Mouse (Mus musculus): Measurements from ENCODE around the gene Dnm2. TPM values are rescaled to one million over a fixed set of nuclear protein-coding genes. Genes with fewer than 3 reads are reported as not detected.
"Not testable (repeated sequence)": the region's sequence is repeated elsewhere in the genome, so short reads cannot be mapped to it uniquely, and the experiment has no call there.

Gene Dnm2
- polyA plus RNA-seq, 1 experiment from 2014 or later, result 75.3 TPM

GRCm38 (mm10) chr9:21511052-21511451, 86.3 kb downstream of the Dnm2 start:
- 75% methylated on average over 9 of the region's 9 CpGs for WGBS
- Histone ChIP-seq H3K9me3 (no peaks in the 10 kb centered on the region), H3K27me3 (no peaks in the 10 kb centered on the region), H3K9ac (peak overlapping the region; percentile 54; the same call in 1 of the 2 replicates), H3K4me3 (peak overlapping the region; percentile 50), H3K36me3 (peaks cover 28% of the 10 kb centered on the region), H3K4me2 (replicated peaks) (peak overlapping the region; percentile 64), H3K4me1 (peaks cover 12% of the 10 kb centered on the region), H3K27ac (0 out of 2 replicates have a peak overlapping the region, but pooled peaks have one; percentile 76)
- ATAC-seq (ENCODE audit: insufficient number of reproducible peaks, insufficient read depth, low FRiP score, low TSS enrichment), result no peak

- WGBS, result 98% methylated on average over 4 of the region's 4 CpGs
- Histone ChIP-seq H3K9me3 (no peaks in the 10 kb centered on the region), H3K27ac (no peak overlapping the region), H3K4me1 (peaks cover 12% of the 10 kb centered on the region), H3K36me3 (peaks cover 4% of the 10 kb centered on the region; the same call in 1 of the 2 replicates), H3K4me2 (replicated peaks) (no peak overlapping the region), H3K27me3 (no peaks in the 10 kb centered on the region), H3K4me3 (no peak overlapping the region), H3K9ac (no peak overlapping the region)
- no peak for ATAC-seq (ENCODE audit: insufficient number of reproducible peaks, insufficient read depth, low FRiP score, low TSS enrichment)
Measured at GRCm38 (mm10) chr9:21513466-21513865, 88.8 kb downstream of the Dnm2 start.

GRCm38 (mm10) chr9:21517947-21518495, 93.3 kb downstream of the Dnm2 start:
- Histone ChIP-seq H3K27me3 (no peaks in the 10 kb centered on the region), H3K9me3 (no peaks in the 10 kb centered on the region), H3K4me3 (no peak overlapping the region), H3K4me1 (no peaks in the 10 kb centered on the region), H3K9ac (no peak overlapping the region), H3K36me3 (0 out of 2 replicates have a peak, but pooled peaks cover 3% of the 10 kb centered on the region), H3K4me2 (replicated peaks) (no peak overlapping the region), H3K27ac (no peak overlapping the region)
- ATAC-seq (ENCODE audit: insufficient number of reproducible peaks, insufficient read depth, low FRiP score, low TSS enrichment), result no peak
- 74% methylated on average over 6 of the region's 6 CpGs for WGBS

GRCm38 (mm10) chr9:21518690-21519089, 94.0 kb downstream of the Dnm2 start:
- H3K27ac ChIP-seq; H3K27me3 ChIP-seq; H3K9ac ChIP-seq; H3K36me3 ChIP-seq; H3K4me1 ChIP-seq; H3K4me3 ChIP-seq; H3K4me2 ChIP-seq (replicated peaks); ATAC-seq (ENCODE audit: insufficient number of reproducible peaks, insufficient read depth, low FRiP score, low TSS enrichment); H3K9me3 ChIP-seq: not testable (repeated sequence)
- WGBS, result 86% methylated on average over 6 of the region's 6 CpGs

GRCm38 (mm10) chr9:21525142-21525936, 100.6 kb downstream of the Dnm2 start:
- 72% methylated on average over 7 of the region's 7 CpGs for WGBS
- no peaks in the 10 kb centered on the region for H3K4me1 ChIP-seq
- H3K27me3 ChIP-seq, result no peaks in the 10 kb centered on the region
- no peak overlapping the region for H3K4me2 ChIP-seq (replicated peaks)
- 0 out of 2 replicates have a peak, but pooled peaks cover 3% of the 10 kb centered on the region for H3K36me3 ChIP-seq
- no peak overlapping the region for H3K4me3 ChIP-seq
- no peak for ATAC-seq (ENCODE audit: insufficient number of reproducible peaks, insufficient read depth, low FRiP score, low TSS enrichment)
- no peak overlapping the region for H3K27ac ChIP-seq
- no peak overlapping the region for H3K9ac ChIP-seq
- no peaks in the 10 kb centered on the region for H3K9me3 ChIP-seq

GRCm38 (mm10) chr9:21525937-21526633, 101.4 kb downstream of the Dnm2 start, which contains the start of gene AB124611:
Gene AB124611 (plus strand): TSS chr9:21526176.
- no peak within 1 kb of the TSS for H3K9ac ChIP-seq
- 66% methylated on average over 14 of the region's 14 CpGs for WGBS
- no peak for ATAC-seq (ENCODE audit: insufficient number of reproducible peaks, insufficient read depth, low FRiP score, low TSS enrichment)

GRCm38 (mm10) chr9:21526634-21526944, 101.9 kb downstream of the Dnm2 start:
- H3K9me3 ChIP-seq, result no peaks in the 10 kb centered on the region
- ATAC-seq (ENCODE audit: insufficient number of reproducible peaks, insufficient read depth, low FRiP score, low TSS enrichment), result no peak
- no peaks in the 10 kb centered on the region for H3K27me3 ChIP-seq
- H3K4me3 ChIP-seq, result no peak overlapping the region
- WGBS, result 79% methylated on average over 3 of the region's 3 CpGs
- H3K27ac ChIP-seq, result no peak overlapping the region
- no peak overlapping the region for H3K9ac ChIP-seq
- no peaks in the 10 kb centered on the region for H3K4me1 ChIP-seq
- H3K4me2 ChIP-seq (replicated peaks), result no peak overlapping the region
- 0 out of 2 replicates have a peak, but pooled peaks cover 3% of the 10 kb centered on the region for H3K36me3 ChIP-seq

More at GRCm38 (mm10) chr9:21525937-21526633, 101.4 kb downstream of the Dnm2 start, which contains the start of gene AB124611:
- Histone ChIP-seq H3K27ac (no peak within 1 kb of the TSS), H3K36me3 (0 out of 2 replicates have a peak, but pooled peaks cover 3% of the 10 kb centered on the region), H3K4me1 (no peaks in the 10 kb centered on the region), H3K27me3 (no peaks in the 10 kb centered on the region), H3K9me3 (no peaks in the 10 kb centered on the region), H3K4me2 (replicated peaks) (no peak within 1 kb of the TSS), H3K4me3 (no peak within 1 kb of the TSS)

GRCm38 (mm10) chr9:21527100-21527801, 102.5 kb downstream of the Dnm2 start:
- no peak for ATAC-seq (ENCODE audit: insufficient number of reproducible peaks, insufficient read depth, low FRiP score, low TSS enrichment)
- no peaks in the 10 kb centered on the region for H3K27me3 ChIP-seq
- no peaks in the 10 kb centered on the region for H3K9me3 ChIP-seq
- H3K36me3 ChIP-seq, result no peaks in the 10 kb centered on the region
- no peak overlapping the region for H3K9ac ChIP-seq
- no peaks in the 10 kb centered on the region for H3K4me1 ChIP-seq
- no peak overlapping the region for H3K4me3 ChIP-seq
- H3K4me2 ChIP-seq (replicated peaks), result no peak overlapping the region
- H3K27ac ChIP-seq, result no peak overlapping the region
- 92% methylated on average over 2 of the region's 2 CpGs for whole genome bisulfite sequencing

GRCm38 (mm10) chr9:21527917-21528324, 103.2 kb downstream of the Dnm2 start:
- no peak overlapping the region for H3K4me2 ChIP-seq (replicated peaks)
- H3K27ac ChIP-seq, result no peak overlapping the region
- no peaks in the 10 kb centered on the region for H3K4me1 ChIP-seq
- H3K9me3 ChIP-seq, result no peaks in the 10 kb centered on the region
- H3K27me3 ChIP-seq, result no peaks in the 10 kb centered on the region
- no peak overlapping the region for H3K9ac ChIP-seq
- WGBS, result 62% methylated on average over 1 of the region's 1 CpGs
- ATAC-seq (ENCODE audit: insufficient number of reproducible peaks, insufficient read depth, low FRiP score, low TSS enrichment), result no peak
- no peak overlapping the region for H3K4me3 ChIP-seq
- H3K36me3 ChIP-seq, result no peaks in the 10 kb centered on the region

- ATAC-seq (ENCODE audit: insufficient number of reproducible peaks, insufficient read depth, low FRiP score, low TSS enrichment), result no peak
- H3K4me2 ChIP-seq (replicated peaks), result no peak overlapping the region
- no peaks in the 10 kb centered on the region for H3K36me3 ChIP-seq
- no peak overlapping the region for H3K4me3 ChIP-seq
- H3K9me3 ChIP-seq, result no peaks in the 10 kb centered on the region
- H3K4me1 ChIP-seq, result no peaks in the 10 kb centered on the region; the same call in 1 of the 2 replicates
- H3K27ac ChIP-seq, result peak overlapping the region; percentile 36; the same call in 1 of the 2 replicates
- WGBS, result 94% methylated on average over 14 of the region's 14 CpGs
- H3K27me3 ChIP-seq, result no peaks in the 10 kb centered on the region
- H3K9ac ChIP-seq, result no peak overlapping the region
Measured at GRCm38 (mm10) chr9:21536501-21536900, 111.8 kb downstream of the Dnm2 start.

GRCm38 (mm10) chr9:21537009-21537408, 112.3 kb downstream of the Dnm2 start:
- Histone ChIP-seq H3K36me3 (no peaks in the 10 kb centered on the region), H3K27me3 (no peaks in the 10 kb centered on the region), H3K4me3 (no peak overlapping the region), H3K4me1 (no peaks in the 10 kb centered on the region; the same call in 1 of the 2 replicates), H3K9ac (no peak overlapping the region), H3K9me3 (no peaks in the 10 kb centered on the region), H3K4me2 (replicated peaks) (no peak overlapping the region), H3K27ac (peak overlapping the region; percentile 36; the same call in 1 of the 2 replicates)
- no peak for ATAC-seq (ENCODE audit: insufficient number of reproducible peaks, insufficient read depth, low FRiP score, low TSS enrichment)
- 82% methylated on average over 4 of the region's 4 CpGs for WGBS

Measured in embryonic facial prominence, embryonic 12.5 days (tissue).